Mouse (Mus musculus): ENCODE data around the gene Dapk3.
A peak's percentile ranks its signal among the peaks of the same experiment; 100 is the strongest.

Dapk3 gene

GRCm38 (mm10) chr10:81238618-81239017 lies 55.8 kb downstream of the Dapk3 start:
- no peak for DNase-seq (ENCODE audit: low read depth, low spot score)

- DNase-seq (ENCODE audit: low read depth, low spot score) = peak; percentile 51
Measured at GRCm38 (mm10) chr10:81240876-81241275, 58.1 kb downstream of the Dapk3 start.

DNA sequence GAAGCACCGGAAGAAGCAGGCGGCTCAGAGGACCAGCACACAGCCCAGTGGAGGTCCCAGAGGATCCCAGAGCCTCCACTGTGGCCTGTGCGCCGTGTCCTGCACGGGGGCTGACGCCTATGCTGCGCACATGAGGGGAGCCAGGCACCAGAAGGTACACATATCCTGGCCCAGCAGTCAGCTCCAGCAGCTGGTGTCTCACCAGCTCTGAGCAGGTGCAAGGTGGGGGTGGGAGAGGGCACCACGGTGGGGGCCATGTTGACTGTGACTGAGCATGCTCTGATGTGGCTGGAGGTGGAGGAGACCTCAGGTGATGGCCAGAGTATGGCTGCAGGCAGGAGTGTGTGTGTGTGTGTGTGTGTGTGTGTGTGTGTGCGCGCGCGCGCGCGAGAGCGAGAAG lies 59.2 kb downstream of the Dapk3 start:
- no peak for DNase-seq (ENCODE audit: low read depth, low spot score)
